Mouse (Mus musculus): ENCODE data around the gene Zc3h13. TPM values are rescaled to one million over a fixed set of nuclear protein-coding genes. Genes with fewer than 3 reads are reported as not detected.

Zc3h13 gene
- polyA plus RNA-seq (2015; fragmentation: Illumina TruSeq; extraction: RNeasy Lipid Tissue Mini Kit (QIAGEN cat#74804); ENCODE audit: insufficient read depth, low read depth, low replicate concordance), result 3.6 TPM

DNA sequence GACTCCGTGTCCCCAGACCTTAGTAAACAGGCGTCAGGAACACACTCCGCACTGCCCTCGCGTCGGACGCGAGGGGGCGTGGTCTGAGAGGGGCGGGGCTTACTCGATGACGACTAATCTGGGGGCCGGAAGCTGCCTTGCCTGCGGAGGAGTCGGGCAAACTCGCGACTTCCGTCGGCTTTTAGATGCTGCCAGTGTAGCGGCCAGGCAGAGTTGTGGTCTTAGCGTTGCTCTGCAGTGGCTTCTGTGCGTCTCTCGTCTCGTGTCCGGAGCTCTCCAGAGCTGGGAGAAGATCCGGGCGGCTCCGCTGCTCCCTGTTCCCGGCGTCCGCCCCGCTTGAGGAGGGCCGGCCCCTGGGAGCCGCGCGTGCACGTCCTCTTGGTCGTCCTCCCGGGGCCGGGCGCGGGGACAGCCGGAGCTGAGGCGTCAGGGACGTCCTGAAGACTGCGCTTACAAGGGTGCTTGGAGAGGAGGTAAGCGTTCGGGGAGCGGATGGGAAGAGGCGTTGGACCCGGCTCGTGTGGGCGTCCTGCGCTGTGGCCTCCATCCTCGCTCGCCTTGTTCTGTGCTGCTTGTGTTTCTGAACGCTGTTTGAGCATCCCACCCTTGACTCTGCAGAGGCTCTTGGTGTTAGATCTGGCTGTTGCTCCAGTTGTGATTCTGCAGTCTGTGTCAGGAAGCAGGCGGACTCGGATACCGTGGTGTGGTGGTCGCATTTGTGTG, at the start of gene Zc3h13:
Gene Zc3h13 (plus strand): TSS at position 181 of the 723 bp plus-strand sequence.

DNA sequence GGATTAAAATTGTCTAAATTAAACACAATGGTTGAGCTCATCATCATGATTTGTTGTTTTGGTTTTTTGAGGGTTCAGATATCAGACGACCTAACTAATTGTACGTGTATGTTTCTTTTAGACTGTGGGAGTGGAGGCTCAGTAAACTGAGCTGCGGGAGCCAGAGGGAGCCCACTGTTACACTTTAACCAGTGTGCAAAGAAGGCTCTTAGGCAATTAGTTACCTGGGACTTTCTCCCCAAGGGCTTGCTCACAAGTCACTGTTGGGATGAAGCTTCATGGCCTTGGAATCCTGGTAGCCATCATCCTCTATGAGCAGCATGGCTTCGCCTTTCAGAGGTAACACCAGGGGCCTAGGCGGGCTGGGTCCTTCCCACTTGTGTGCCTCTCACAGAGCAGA, 42.1 kb upstream of the Zc3h13 start, which contains the start of gene Cpb2:
Gene Cpb2 (plus strand): TSS at position 201 of the 400 bp plus-strand sequence.

Other genes with a start within 250 kb of the Zc3h13 start
- not detected for gene Lrrc63, start 153.5 kb upstream of the Zc3h13 start, polyA plus RNA-seq (2015; fragmentation: Illumina TruSeq; extraction: RNeasy Lipid Tissue Mini Kit (QIAGEN cat#74804); ENCODE audit: insufficient read depth, low read depth, low replicate concordance)
- 7.1 TPM for gene Lcp1, start 153.3 kb upstream of the Zc3h13 start, polyA plus RNA-seq (2015; fragmentation: Illumina TruSeq; extraction: RNeasy Lipid Tissue Mini Kit (QIAGEN cat#74804); ENCODE audit: insufficient read depth, low read depth, low replicate concordance)
- gene Cpb2, start 42.1 kb upstream of the Zc3h13 start, polyA plus RNA-seq (2015; fragmentation: Illumina TruSeq; extraction: RNeasy Lipid Tissue Mini Kit (QIAGEN cat#74804); ENCODE audit: insufficient read depth, low read depth, low replicate concordance), result not detected
- not detected for gene Siah3, start 171.6 kb downstream of the Zc3h13 start, polyA plus RNA-seq (2015; fragmentation: Illumina TruSeq; extraction: RNeasy Lipid Tissue Mini Kit (QIAGEN cat#74804); ENCODE audit: insufficient read depth, low read depth, low replicate concordance)